Mouse (Mus musculus) limb, embryonic 11.5 days (tissue): ENCODE results near the gene Gja1. TPM values are rescaled to one million over a fixed set of nuclear protein-coding genes. Genes with fewer than 3 reads are reported as not detected.

Experiments
- ATAC-seq: fragments of 200-750 bp; cut with Nextera tagmentation; 2 replicates; pipeline ENCODE4 v1.8.0; 2017; ENCODE audit warnings: low read depth; ENCODE audit not compliant: insufficient number of reproducible peaks, low FRiP score, low TSS enrichment
- DNase-seq: peaks from one replicate; pipeline ENCODE4 v3.0.0-alpha.2; 2015; ENCODE audit warnings: low spot score
- H3K27ac ChIP-seq: fragments of 300-500 bp; sonication (generic); replicated peaks from 2 replicates; pipeline ENCODE4 v1.5.1; 2014; ENCODE audit warnings: low read depth, mild to moderate bottlenecking, low read length
- H3K27me3 ChIP-seq: fragments of 300-500 bp; sonication (generic); 2 replicates; pipeline ENCODE4 v1.6.1; 2014; ENCODE audit warnings: mild to moderate bottlenecking, low read length, mixed read lengths; ENCODE audit not compliant: control insufficient read depth, insufficient read depth
- H3K36me3 ChIP-seq: fragments of 300-500 bp; sonication (generic); 2 replicates; pipeline ENCODE4 v1.6.1; 2014; ENCODE audit warnings: mild to moderate bottlenecking, low read length, moderate library complexity, mixed read lengths; ENCODE audit not compliant: control insufficient read depth, insufficient read depth
- H3K4me1 ChIP-seq: fragments of 300-500 bp; sonication (generic); 2 replicates; pipeline ENCODE4 v1.6.1; 2014; ENCODE audit warnings: low read length, mixed read lengths; ENCODE audit not compliant: control insufficient read depth, insufficient read depth
- H3K4me2 ChIP-seq: fragments of 300-500 bp; sonication (generic); 2 replicates; pipeline ENCODE4 v1.6.1; 2014; ENCODE audit warnings: low read depth, mild to moderate bottlenecking, moderate library complexity; ENCODE audit not compliant: severe bottlenecking
- H3K4me3 ChIP-seq: fragments of 300-500 bp; sonication (generic); 2 replicates; pipeline ENCODE4 v1.5.1; 2014; ENCODE audit warnings: low read depth, low read length
- H3K9ac ChIP-seq: fragments of 300-500 bp; sonication (generic); 2 replicates; pipeline ENCODE4 v1.6.1; 2014; ENCODE audit warnings: mild to moderate bottlenecking, low read length
- H3K9me3 ChIP-seq: fragments of 300-500 bp; sonication (generic); 2 replicates; pipeline ENCODE4 v1.6.1; 2016; ENCODE audit warnings: low read length; ENCODE audit not compliant: control insufficient read depth
- WGBS: fragments of 180-500 bp; shearing (Covaris S2); extraction: QIAGEN DNeasy Blood & Tissue Kit; methylation state at CpG from one replicate; pipeline ENCODE4 v1.1.7; 2014; 5-methylcytosine and 5-hydroxymethylcytosine counted together
- polyA plus RNA-seq: library from polyadenylated mRNA; unstranded; fragments of >200 nt; fragmentation: Nextera tagmentation; extraction: Ambion mirVana; gene quantifications from 2 replicates; pipeline ENCODE4 v1.2.1, GENCODE M21; 2014

The Gja1 gene
- polyA plus RNA-seq, 1 experiment from 2014 or later: 333 TPM

DNA sequence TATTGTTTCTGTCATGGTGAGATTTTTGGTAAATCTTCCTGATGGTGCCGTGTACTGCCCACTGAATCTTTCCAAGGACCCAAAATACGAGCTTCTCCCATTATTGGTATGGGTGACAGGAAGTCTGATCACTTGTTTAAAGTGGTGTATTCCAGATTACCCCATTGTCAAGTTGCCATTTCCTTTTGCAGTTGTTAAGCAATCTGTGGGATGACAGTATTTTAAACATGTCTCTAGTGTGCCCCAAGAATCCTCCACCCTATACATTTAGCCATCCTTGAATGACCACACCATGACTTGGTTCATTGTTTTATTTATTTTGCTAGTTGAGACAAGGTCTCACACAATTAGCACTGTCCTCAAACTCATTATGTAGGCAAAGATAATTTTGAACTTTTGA is 50.3 kb downstream of the Gja1 start:
- WGBS: 84% methylated on average over 2 of the region's 2 CpGs
- peaks cover 8% of the 10 kb centered on the region; the same call in 1 of the 2 replicates for H3K4me1 ChIP-seq
- H3K4me3 ChIP-seq: no peak overlapping the region

DNA sequence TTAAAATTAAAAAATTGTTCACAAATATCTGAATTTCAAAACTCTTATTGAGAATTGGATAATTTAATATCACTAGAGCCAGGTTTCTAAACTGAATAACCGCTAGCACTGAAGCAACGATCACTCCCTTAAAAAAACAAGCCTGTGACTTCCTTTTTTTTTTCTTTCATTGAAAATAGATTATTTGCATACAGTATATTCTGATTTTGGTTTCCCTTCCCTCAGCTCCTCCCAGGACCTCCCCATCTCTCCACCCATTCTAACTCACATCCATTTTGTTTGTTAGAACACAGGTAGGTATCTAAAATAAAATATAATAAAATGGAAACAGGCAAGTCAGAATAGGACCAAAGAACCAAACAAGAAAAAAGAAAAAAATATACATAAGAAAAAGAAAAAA is 50.7 kb downstream of the Gja1 start:
- no peaks in the 10 kb centered on the region for H3K36me3 ChIP-seq
- no peak overlapping the region for H3K9ac ChIP-seq
- WGBS: 93% methylated on average over 2 of the region's 2 CpGs
- H3K27me3 ChIP-seq: no peaks in the 10 kb centered on the region
- peaks cover 8% of the 10 kb centered on the region; the same call in 1 of the 2 replicates for H3K4me1 ChIP-seq
- H3K4me3 ChIP-seq: no peak overlapping the region
- H3K9me3 ChIP-seq: no peaks in the 10 kb centered on the region
- H3K27ac ChIP-seq: no peak overlapping the region
- no peak for ATAC-seq
- H3K4me2 ChIP-seq: no peak overlapping the region
- DNase-seq: no peak

More for the DNA sequence above, 50.3 kb downstream of the Gja1 start:
- H3K36me3 ChIP-seq: no peaks in the 10 kb centered on the region
- no peak overlapping the region for H3K27ac ChIP-seq
- ATAC-seq (no peak), DNase-seq (no peak)
- no peaks in the 10 kb centered on the region for H3K27me3 ChIP-seq
- no peak overlapping the region for H3K9ac ChIP-seq
- no peak overlapping the region for H3K4me2 ChIP-seq
- H3K9me3 ChIP-seq: no peaks in the 10 kb centered on the region

- WGBS: 87% methylated on average over 5 of the region's 5 CpGs
- no peak for ATAC-seq
Measured at GRCm38 (mm10) chr10:56429011-56429410, 51.9 kb downstream of the Gja1 start.

GRCm38 (mm10) chr10:56431600-56432389 is 54.7 kb downstream of the Gja1 start:
- Histone ChIP-seq H3K36me3 (no peaks in the 10 kb centered on the region), H3K9ac (peak overlapping the region; percentile 51), H3K4me3 (peak overlapping the region; percentile 12; the same call in 1 of the 2 replicates), H3K4me2 (peak overlapping the region; percentile 60), H3K9me3 (no peaks in the 10 kb centered on the region), H3K27me3 (no peaks in the 10 kb centered on the region), H3K27ac (peak overlapping the region; percentile 87), H3K4me1 (peaks cover 3% of the 10 kb centered on the region; the same call in 1 of the 2 replicates)
- 8% methylated on average over 23 of the region's 23 CpGs for WGBS
- ATAC-seq (peak; percentile 86), DNase-seq (peak; percentile 78)

More at GRCm38 (mm10) chr10:56429011-56429410, 51.9 kb downstream of the Gja1 start:
- H3K27ac ChIP-seq: no peak overlapping the region
- H3K9me3 ChIP-seq: no peaks in the 10 kb centered on the region
- H3K9ac ChIP-seq: no peak overlapping the region
- H3K4me2 ChIP-seq: no peak overlapping the region
- peaks cover 8% of the 10 kb centered on the region; the same call in 1 of the 2 replicates for H3K4me1 ChIP-seq
- no peak for DNase-seq
- H3K27me3 ChIP-seq: no peaks in the 10 kb centered on the region
- no peaks in the 10 kb centered on the region for H3K36me3 ChIP-seq
- no peak overlapping the region for H3K4me3 ChIP-seq

- 65% methylated on average over 6 of the region's 6 CpGs for WGBS
Measured at GRCm38 (mm10) chr10:56432390-56432709, 55.2 kb downstream of the Gja1 start.

DNA sequence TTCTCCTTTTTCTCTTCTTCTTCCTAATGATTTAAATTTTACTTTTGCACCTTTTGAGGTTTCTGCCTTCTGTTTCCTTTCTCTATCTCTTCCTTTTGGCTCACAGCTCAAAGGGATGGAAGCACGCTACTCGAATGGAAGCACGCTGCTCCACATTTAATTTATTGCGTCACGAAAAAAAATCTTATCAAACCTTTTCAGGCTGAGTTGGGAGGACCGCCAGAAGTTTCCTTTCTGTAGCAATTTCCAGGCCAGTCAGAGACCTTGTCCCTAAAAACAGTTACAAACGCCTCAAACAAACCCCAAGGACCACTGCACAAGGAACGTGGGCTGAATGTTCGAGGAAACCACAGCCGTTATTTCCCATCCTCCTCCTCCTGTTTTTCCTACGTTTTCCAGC is 60.2 kb downstream of the Gja1 start:
- H3K27ac ChIP-seq: no peak overlapping the region
- H3K36me3 ChIP-seq: no peaks in the 10 kb centered on the region
- no peak overlapping the region for H3K9ac ChIP-seq
- H3K9me3 ChIP-seq: no peaks in the 10 kb centered on the region
- no peak overlapping the region for H3K4me3 ChIP-seq
- WGBS: 79% methylated on average over 11 of the region's 11 CpGs
- peaks cover 2% of the 10 kb centered on the region; the same call in 1 of the 2 replicates for H3K4me1 ChIP-seq
- no peak for ATAC-seq
- H3K4me2 ChIP-seq: no peak overlapping the region
- DNase-seq: no peak
- H3K27me3 ChIP-seq: no peaks in the 10 kb centered on the region

More at GRCm38 (mm10) chr10:56432390-56432709, 55.2 kb downstream of the Gja1 start:
- no peak overlapping the region; the same call in 1 of the 2 replicates for H3K4me3 ChIP-seq
- peak overlapping the region; percentile 87 for H3K27ac ChIP-seq
- DNase-seq (no peak), ATAC-seq (no peak)
- peaks cover 3% of the 10 kb centered on the region; the same call in 1 of the 2 replicates for H3K4me1 ChIP-seq
- H3K4me2 ChIP-seq: peak overlapping the region; percentile 60; the same call in 1 of the 2 replicates
- H3K27me3 ChIP-seq: no peaks in the 10 kb centered on the region
- H3K36me3 ChIP-seq: no peaks in the 10 kb centered on the region
- H3K9me3 ChIP-seq: no peaks in the 10 kb centered on the region
- peak overlapping the region; percentile 51; the same call in 1 of the 2 replicates for H3K9ac ChIP-seq

- no peak for ATAC-seq
- Histone ChIP-seq H3K4me2 (no peak overlapping the region), H3K27me3 (no peaks in the 10 kb centered on the region), H3K36me3 (no peaks in the 10 kb centered on the region), H3K9ac (no peak overlapping the region), H3K4me3 (no peak overlapping the region), H3K27ac (no peak overlapping the region), H3K9me3 (no peaks in the 10 kb centered on the region), H3K4me1 (0 out of 2 replicates have a peak, but pooled peaks cover 2% of the 10 kb centered on the region)
- 84% methylated on average over 4 of the region's 4 CpGs for WGBS
- no peak for DNase-seq
Measured at GRCm38 (mm10) chr10:56439638-56440037, 62.5 kb downstream of the Gja1 start.

DNA sequence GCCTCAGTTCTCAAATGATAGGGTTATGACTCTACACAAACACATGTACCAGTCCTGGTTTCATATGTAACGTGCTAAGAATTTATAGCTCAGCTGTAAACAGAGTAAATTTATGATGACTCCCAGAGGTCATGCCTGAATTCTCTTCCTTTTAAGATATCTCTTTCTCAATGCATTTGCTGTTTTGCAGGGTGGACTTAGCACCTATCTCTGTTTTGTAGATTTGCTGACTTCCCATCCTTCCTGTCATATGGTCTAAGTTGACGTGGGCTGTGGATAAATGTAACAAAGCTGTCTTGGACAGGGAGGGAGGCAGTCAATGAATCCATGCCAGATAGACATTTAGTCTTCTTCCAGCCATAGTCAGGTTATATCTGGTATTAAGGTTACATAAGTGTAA is 67.3 kb downstream of the Gja1 start:
- no peak overlapping the region for H3K4me3 ChIP-seq
- H3K27ac ChIP-seq: no peak overlapping the region
- H3K27me3 ChIP-seq: no peaks in the 10 kb centered on the region
- no peaks in the 10 kb centered on the region for H3K9me3 ChIP-seq
- no peaks in the 10 kb centered on the region for H3K36me3 ChIP-seq
- 69% methylated on average over 2 of the region's 2 CpGs for WGBS
- ATAC-seq (no peak), DNase-seq (no peak)
- H3K4me1 ChIP-seq: 0 out of 2 replicates have a peak, but pooled peaks cover 2% of the 10 kb centered on the region
- H3K9ac ChIP-seq: no peak overlapping the region
- H3K4me2 ChIP-seq: no peak overlapping the region
